Mouse (Mus musculus): ENCODE results near the gene Myl4. TPM values are rescaled to one million over a fixed set of nuclear protein-coding genes. Genes with fewer than 3 reads are reported as not detected.
"Not testable (repeated sequence)": the region's sequence is repeated elsewhere in the genome, so short reads cannot be mapped to it uniquely, and the experiment has no call there.

The Myl4 gene
- total RNA-seq, 4 experiments from 2014 or later = 7.5 to 9.2 (median 8.3) TPM

DNA sequence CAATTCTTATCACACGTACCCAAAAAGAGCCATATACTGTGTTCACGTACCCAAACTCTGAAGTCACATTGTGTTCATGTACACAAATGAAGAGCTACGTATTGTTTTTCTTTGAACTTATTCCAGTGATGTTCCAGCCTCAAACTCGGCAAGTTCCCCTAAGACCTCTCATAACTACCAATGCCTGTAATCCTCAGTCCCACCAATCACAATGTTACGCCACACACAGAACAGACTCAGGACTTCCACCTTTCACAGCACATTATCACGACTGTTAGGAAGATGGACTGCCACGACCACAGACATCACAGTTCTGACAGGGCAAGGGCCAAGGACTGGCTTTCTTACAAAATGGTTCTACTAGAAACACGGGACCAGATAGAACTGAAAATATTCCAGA is 20.1 kb downstream of the Myl4 start:
- not testable (repeated sequence) for DNase-seq (ENCODE audit: low spot score in 2 of 2)

DNA sequence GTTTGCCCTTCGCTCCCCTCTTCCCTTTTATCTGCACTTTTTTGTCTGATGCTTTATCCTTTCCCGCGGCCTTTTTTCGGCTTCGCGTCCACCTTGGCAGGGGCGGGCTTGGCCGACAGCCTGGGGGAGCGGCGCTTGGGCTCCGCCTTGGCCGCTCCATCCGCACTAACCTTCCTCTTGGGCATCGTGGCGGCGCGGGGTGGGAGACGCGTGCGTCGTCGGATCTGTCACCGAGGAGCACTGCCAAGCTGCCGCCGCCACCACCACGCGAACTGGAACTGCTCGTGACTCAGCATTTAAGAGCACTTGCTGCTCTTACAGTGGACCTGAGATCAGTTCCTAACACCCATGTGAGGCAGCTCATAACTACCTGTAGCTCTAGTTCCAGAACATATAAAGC is 20.9 kb downstream of the Myl4 start:
- peak in 1 of 2 experiments; percentile 28 for DNase-seq (ENCODE audit: low spot score in 2 of 2)

DNA sequence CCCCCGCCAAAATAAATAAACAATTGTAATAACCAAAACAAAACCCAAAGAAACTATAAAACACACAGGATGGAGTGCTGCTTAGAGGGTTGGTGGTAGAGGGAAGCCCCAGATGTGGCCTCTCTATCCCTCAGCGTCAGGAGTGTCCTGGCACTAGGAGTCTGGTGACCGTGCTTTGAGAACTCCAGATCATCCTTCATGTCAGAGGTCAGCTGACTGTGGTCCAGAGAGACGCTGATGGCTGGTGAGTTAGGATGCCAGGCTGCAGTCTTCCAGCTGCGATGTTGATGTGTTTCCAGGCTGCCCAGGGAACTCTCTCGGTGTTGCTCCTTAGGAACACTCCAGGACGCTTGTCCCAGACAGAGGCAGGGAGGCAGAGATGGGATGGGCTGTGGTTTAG is 21.6 kb downstream of the Myl4 start:
- DNase-seq (ENCODE audit: low spot score in 2 of 2) = peak in 1 of 2 experiments; percentile 37

DNA sequence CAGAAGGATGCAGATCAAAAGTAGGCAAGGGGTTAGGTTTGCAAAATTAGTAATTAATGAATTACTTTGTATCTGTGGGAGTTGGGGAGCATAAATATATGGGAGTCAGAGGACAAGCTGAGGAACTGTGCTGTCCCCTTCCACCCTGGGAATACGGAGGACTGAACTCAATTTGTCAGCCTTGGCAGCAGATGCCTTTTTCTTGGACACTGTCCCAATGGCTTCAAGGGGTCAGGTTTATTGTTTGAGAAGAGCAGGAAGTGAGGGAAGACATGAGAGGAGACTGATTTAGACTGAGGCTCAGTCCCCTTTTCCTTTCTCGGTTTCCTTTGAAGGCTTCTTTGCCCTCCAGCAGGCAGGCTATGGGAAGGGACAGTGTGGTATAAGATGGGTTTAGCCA is 22.1 kb downstream of the Myl4 start:
- no peak for DNase-seq (ENCODE audit: low spot score in 2 of 2)

DNA sequence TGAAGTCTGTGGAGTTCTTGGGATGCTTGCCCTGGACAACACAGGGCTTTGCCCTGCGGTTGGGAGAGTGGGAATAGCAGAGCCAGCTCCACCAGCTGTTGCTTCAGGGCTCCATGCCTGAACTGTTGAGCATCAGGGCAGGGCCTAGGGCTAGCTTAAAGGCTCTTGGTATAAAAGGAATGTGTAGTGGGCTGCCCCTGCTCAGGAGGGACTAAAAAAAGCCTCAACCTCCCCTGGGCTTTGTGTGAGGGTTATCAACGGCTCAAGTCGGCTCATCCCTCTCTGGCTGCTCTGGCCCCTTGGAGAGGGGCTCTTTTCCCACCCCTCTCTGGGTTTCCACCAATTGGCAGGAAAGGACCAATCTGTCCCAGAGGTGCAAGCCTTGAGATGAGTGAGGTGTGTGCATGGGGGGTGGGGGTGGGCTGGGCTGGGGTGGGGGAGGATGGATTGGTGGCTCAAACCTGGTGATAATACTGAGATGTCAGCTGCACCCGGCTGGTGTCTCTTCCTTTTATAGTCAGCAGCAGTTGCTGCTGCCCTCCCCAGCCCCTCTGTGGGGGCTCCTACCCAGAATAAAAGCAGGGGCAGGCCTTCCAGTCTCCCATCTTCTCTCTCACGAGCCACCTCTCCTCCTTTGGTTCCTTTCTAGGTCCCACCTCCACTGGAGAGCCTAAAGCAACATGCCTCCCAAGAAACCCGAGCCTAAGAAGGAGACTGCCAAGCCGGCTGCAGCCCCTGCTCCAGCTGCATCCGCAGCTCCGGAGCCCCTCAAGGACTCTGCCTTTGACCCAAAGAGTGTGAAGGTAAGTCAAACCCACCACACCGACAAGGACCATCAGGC is 26.5 kb downstream of the Myl4 start:
- DNase-seq (ENCODE audit: low spot score in 2 of 2) = no peak

DNA sequence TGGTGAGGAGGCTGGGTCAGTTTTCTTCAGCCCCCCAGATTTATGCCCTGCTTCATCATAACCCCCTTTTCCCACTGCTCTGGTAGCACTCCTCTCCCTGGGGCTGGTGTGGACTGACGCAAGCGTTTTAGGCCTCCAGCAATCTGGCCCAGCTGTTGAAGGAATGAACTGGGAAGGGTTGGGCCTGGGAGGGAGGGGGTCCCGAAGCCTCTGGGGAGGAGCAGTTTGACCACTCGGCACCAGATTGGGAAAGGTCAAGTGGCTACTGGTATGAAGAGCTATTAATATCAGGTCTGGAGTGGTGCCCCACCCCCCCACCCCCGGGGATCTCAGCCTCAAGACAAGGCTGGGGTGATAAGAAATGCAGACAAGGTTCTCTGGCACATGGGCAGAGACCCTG is 27.6 kb downstream of the Myl4 start:
- no peak for DNase-seq (ENCODE audit: low spot score in 2 of 2)

DNA sequence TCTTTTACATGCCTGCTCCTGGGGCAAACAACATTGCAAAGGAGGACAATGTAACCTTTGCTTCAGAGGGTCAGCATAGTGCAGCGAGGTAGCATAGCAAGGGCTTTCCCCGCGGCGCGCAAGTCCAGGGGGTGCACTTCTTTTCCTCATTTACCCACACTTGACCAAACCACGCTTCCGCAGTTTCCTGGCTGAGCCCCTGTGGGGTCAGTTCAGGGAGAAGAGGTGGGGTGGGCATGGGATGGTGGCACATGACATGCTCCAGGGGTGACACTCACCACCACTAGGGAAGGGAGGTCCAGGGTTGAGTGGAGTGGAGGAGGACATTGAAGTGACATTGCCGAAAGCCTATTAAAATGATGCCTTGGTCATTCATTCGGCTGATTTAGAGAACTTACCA is 28.6 kb downstream of the Myl4 start:
- DNase-seq (ENCODE audit: low spot score in 2 of 2) = no peak

DNA sequence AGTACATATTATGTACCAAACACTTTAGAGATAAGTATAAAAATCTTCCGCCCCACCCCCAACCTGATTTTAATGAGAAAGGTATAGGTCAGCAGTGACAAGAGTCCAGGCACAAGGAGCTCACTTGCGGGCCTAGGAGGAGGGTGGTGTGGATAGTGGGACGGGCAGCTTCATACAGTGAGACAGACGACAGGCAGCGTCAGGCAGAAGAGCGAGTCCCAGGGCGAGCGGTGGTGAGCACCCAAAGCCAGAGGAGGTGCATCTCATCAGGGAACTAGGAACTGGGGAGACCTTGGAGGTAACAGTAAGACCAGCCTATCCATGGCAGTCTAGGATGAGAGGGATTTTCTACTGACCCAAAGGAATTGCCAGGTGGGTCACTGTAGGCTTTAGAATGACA is 29.1 kb downstream of the Myl4 start:
- no peak for DNase-seq (ENCODE audit: low spot score in 2 of 2)

DNA sequence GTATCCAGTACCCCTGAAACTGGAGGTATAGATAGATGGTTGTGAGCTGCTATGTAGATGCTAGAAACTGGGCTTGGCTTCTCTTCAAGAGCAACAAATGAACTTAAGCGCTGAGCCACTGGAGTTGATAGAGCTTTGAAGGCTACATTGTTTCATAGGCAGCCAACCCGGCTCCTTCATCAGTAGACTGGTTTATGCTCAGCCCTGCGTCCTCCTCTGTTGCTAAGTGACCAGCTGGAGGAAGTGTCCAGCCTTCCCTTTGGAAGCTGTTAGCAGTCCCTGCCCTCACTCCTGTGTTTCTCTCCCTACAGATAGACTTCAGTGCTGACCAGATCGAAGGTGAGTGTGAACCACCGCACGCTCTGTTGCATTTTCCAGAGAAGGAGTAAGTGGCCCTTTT is 29.6 kb downstream of the Myl4 start:
- no peak for DNase-seq (ENCODE audit: low spot score in 2 of 2)

DNA sequence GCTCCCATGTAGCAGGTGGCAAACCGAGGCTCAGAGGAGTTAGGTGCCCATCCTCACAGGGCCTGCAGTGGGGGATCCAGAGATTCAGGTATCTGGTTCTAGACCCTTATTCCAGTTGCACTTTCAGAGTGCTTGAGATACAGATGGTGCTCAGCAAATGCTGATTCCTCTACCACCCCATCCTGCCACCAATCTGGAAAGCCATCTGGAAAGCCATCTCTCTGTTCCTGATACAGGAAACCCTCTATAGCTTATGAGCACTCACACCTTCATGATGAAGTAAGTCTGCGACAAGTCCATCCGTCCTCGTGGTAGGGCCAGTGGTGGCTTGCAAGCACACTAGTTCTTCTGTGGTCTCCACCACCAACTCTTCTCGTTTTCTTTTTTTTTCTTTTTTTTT is 30.1 kb downstream of the Myl4 start:
- no peak for DNase-seq (ENCODE audit: low spot score in 2 of 2)

DNA sequence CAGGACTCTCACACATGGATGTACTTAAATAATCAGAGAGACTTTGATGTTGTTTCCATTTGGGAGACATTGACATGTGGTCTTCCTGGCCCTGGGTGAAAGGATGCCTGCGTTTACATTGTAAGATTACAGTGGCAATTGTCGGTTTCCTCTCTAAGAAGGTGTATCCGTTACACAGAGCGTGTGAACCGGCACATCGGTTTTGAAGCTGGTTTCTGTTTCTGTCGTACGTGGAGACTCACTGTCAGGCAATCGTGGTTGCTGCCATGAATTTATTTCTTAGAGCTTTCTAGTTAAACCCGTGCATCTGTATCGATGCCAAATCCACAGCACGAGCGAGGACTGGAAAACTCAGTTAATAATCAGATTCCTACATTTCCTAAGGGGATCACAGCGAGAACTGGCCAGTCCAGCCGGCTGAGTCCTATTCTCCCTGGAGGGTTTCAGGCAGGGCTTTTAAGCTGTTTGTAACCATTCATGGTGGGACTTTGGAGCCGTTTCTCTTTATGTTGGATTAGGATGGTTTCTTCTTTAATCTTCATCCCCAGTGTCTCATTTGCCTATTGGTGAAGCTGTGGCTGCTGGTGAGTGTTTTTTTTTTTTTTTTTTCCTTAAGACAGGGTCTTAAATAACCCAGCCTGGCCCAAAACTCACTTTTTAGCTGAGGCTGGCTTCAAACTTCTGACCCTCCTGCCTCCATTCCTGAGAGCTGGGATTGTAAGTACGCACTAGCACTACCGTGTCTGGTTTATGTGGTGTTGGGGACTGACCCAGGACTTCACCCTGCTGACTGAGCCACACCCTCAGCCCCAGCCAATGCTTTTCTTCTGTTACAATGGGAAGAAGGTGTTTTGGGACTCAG is 31.2 kb downstream of the Myl4 start:
- no peak for DNase-seq (ENCODE audit: low spot score in 2 of 2)

DNA sequence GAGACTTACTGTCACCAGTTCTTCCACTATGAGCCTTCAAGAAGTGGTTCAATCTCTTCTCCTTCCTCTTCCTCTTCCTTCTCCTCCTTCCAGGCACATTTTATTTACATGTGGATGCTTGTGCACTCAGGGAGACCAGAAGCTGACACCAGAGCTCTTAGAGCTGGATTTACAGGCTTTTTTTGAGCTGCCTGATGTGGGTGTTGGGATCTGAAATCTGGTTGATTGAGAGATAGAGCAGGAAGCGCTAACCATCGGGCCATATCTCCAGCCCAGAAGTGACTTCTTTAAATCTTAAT is 31.8 kb downstream of the Myl4 start:
- DNase-seq (ENCODE audit: low spot score in 2 of 2) = no peak

DNA sequence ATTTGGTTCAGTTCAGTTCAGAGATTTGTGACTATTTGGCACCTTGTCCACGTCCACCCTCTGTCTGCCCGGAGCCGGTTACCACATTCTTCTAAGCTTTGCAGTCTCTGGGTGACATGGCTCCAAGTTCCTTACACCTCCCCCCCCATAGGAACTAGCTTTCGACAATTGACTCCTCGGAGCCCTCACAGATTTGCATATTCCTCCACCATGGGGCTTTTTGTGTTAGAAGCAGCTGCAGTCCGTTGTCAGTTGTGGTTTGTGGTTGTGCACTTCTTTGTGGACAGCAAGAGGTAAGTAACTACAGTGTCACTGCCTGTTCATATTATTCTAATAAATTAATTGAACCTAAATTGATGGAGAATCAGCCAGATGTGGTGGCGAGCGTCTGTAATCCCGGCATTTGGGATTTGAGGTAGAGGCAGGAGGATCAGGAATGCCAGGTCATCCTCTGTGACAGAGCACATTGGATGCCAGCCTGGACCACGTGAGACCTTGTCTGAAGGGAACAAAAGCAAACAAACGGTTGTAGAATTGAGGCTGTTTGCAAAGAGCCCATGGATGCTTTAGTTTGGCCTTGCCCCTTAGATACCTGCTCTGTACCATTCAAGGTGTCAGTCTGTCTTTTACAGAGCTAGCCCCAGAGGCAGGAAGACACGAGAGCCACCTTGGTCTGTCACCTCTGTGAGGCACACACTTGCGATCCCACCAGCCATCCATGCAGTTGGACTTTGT is 32.3 kb downstream of the Myl4 start:
- no peak for DNase-seq (ENCODE audit: low spot score in 2 of 2)

DNA sequence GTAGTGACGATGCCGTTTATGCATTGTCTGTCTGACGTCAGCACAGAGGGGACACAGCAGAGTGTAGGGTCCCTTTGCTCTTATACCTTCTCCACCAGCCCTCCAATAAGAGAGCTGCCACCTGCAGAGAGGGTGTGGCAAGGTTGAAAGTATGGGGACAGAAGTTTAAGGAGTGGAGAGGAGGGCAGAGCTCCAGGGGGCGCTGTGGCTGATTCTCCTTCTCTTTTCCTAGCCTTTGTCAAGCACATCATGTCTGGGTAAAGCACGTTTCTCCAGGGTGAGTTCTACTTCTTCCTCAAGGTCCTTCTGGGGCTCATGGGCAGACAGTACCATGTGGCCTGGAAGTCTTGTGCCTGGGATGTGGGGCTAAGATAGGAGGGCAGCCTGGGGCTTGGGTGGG is 35.0 kb downstream of the Myl4 start:
- no peak for DNase-seq (ENCODE audit: low spot score in 2 of 2)

DNA sequence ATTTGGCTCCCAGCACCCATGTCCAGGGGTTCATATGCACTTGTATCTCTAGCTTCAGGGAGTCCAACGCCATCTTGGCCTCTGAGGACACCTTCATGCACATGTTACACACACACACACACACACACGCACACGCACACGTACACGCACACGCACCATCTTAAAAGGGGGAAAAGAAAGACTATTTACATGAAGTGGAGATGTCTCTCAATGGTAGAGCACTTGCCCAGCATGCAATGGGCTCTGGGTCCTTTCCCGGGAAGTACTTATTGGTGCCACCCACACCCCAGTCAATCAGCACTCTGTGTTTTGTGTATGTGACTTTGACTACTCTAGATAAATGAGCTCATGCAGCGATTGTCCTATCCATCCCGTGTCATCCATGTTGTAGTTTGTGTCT is 37.4 kb downstream of the Myl4 start:
- DNase-seq (ENCODE audit: low spot score in 2 of 2) = no peak

DNA sequence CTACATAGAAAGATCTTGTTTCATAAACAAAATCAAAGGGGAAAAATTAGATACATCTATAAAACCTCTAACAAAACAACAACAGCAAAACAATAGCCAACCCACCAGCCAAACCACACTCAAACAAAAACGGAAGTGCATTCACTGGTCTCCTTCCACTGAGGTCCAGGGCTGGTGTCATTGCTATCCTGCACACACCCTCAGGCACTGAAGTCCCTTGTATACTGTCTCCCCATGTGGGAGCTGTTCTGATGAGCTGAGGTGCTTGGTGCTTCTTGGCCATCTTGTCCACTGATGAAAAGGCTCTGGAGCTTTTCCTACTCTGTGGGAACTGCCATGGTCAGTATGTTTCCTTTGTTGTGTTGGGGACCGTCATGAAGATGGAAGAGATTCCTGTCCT is 38.0 kb downstream of the Myl4 start:
- DNase-seq (ENCODE audit: low spot score in 2 of 2) = no peak

DNA sequence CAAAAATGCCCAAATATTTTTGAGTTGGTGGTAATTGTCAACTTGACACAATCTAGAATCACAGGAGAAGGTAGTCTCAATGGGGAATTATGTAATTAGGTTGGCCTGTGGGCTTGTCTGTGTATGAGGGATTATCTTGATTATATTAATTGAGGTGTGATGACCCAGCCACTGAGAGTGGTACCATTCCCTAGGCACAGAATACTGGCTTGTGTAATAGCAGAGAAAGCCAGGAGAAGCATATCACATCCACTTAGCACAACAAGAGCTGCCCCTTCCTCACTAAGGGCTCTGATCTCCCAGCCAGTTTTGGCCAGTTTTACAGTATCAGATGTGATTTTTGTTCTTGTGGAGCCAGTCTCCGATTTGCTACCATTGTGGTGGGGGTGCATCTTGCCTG is 39.1 kb downstream of the Myl4 start:
- DNase-seq (ENCODE audit: low spot score in 2 of 2) = no peak

DNA sequence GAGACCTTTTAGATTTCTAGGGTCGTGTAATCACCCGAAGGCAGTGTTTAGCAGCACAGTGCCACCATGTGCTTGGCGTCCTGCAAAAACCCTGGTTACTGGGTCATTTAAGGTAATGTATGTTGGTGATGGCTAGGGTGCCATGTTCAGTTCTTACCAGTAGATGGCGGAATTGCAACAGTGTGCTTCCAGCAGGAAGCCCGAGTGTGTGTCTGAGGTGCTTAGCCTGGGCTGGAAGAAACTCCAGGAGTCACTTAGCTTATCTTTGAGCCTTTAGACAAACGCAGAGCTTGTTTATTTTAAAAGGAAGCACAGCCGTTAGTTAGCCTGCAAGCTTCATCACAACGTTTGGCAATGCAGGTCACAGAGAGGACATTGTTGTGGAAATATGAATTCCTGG is 39.7 kb downstream of the Myl4 start:
- peak; percentile 60 to 62 for DNase-seq (ENCODE audit: low spot score in 2 of 2)

DNA sequence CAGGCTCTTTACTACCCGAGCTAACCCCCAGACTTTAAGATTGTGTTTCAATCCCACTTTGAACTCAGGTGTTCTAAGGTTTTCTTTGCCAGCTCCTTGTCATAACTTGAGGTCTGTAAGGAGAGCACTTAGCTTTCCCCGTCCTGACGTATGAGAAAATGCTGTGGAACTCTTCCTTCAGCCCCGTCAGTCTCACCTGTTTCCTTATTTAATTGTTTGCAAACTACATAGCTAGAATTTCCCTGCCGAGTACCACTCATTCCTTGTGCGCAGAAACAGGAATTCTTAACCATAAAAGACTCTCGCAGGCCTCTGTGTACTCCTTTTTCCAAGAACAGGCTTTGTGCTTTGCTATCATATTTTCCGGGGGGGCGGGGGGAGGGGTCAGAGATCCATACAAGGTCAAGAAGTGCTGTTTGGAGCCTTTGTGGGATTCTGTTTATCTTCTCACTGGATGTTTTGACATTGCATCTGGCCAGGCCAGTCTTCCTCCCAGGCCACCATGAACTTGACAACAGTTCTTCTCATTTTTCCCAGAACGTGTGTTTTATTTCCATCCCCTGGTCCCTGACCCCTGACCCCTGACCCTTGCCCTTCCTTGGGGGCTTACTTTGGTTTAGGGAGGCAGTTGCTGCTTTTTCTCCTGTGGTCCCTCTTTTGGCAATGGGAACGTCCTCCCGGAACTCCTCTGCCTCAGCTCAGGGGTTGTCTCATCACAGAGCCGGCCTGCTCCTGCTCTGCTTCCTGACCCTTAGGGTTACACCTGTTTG is 41.8 kb downstream of the Myl4 start:
- DNase-seq (ENCODE audit: low spot score in 2 of 2) = no peak

DNA sequence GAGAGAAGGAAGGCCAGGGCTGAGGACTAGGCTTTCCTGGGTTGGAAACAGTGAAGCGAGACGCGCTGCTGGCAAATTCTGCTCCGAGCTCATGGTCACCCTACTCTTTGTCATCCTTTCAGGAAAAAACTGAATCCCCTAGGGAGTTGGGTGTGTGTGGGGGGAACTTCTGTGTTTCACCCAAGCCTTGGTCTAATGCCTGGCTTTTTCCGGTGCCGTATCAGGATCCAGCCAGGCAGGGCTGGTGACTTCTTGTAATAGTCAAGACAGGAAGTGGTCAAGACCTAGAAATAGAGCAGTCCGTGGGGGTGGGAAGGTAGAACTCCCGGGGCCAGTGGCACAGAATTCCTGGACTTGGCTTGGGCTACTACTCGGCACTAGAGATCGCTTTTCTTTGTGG is 45.9 kb downstream of the Myl4 start:
- DNase-seq (ENCODE audit: low spot score in 2 of 2) = no peak

DNA sequence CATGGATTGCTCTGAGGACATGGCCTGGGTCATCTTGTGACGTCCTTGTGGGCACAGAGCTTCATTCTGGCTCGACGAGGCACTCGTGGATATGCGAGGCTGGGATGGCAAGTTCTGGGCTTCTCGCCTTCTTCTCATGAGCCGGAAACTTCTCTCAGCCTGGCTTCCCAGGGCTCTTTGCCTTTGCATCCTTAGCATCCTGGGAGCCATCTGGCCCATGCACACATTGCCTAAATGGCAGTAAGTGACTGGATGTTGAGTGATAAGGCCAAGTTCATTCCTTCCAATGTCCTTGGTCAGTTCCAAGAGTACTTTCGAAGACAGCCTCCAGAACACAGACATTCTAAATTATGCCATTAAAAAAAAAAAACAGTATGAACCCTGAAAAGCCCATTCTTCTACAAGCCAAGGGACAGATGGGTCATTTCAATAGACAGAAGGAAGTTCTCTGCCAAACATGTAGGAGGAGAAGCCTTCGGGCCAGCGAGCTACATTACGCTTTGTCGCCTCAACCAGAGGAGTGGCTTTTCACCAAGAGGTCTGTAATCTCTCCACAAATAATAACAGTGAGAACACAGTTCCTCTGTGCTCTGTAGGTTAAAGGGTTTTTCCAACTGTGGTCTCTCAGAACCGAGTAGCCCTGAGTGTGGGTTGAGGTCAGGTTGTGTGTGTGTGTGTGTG is 48.9 kb downstream of the Myl4 start:
- no peak for DNase-seq (ENCODE audit: low spot score in 2 of 2)
